Mouse (Mus musculus) midbrain, embryonic 13.5 days (tissue): ENCODE results near the gene Gm28539. TPM values are rescaled to one million over a fixed set of nuclear protein-coding genes. Genes with fewer than 3 reads are reported as not detected.
"Not testable (repeated sequence)": the region's sequence is repeated elsewhere in the genome, so short reads cannot be mapped to it uniquely, and the experiment has no call there.

ENCODE experiments used
- ATAC-seq: fragments of 200-750 bp; cut with Nextera tagmentation; 2 replicates; pipeline ENCODE4 v1.8.0; 2017; ENCODE audit warnings: mild to moderate bottlenecking, moderate TSS enrichment, moderate library complexity
- H3K27ac ChIP-seq: fragments of 300-500 bp; sonication (generic); 2 replicates; pipeline ENCODE4 v1.5.1; 2015; ENCODE audit warnings: inconsistent platforms, mild to moderate bottlenecking, moderate library complexity
- H3K27me3 ChIP-seq: fragments of 300-500 bp; sonication (generic); 2 replicates; pipeline ENCODE4 v1.6.1; 2015; ENCODE audit warnings: mild to moderate bottlenecking, inconsistent platforms
- H3K36me3 ChIP-seq: fragments of 300-500 bp; sonication (generic); 2 replicates; pipeline ENCODE4 v1.6.1; 2015; ENCODE audit warnings: mild to moderate bottlenecking, inconsistent platforms
- H3K4me1 ChIP-seq: fragments of 300-500 bp; sonication (generic); replicated peaks from 2 replicates; pipeline ENCODE4 v1.6.1; 2015; ENCODE audit warnings: inconsistent platforms
- H3K4me2 ChIP-seq: fragments of 300-500 bp; sonication (generic); replicated peaks from 2 replicates; pipeline ENCODE4 v1.6.1; 2015; ENCODE audit warnings: moderate library complexity, mild to moderate bottlenecking, inconsistent platforms
- H3K4me3 ChIP-seq: fragments of 300-500 bp; sonication (generic); replicated peaks from 2 replicates; pipeline ENCODE4 v1.5.1; 2015; ENCODE audit warnings: mild to moderate bottlenecking, inconsistent platforms
- H3K9ac ChIP-seq: fragments of 300-500 bp; sonication (generic); replicated peaks from 2 replicates; pipeline ENCODE4 v1.6.1; 2015; ENCODE audit warnings: mild to moderate bottlenecking, inconsistent platforms
- H3K9me3 ChIP-seq: fragments of 300-500 bp; sonication (generic); 2 replicates; pipeline ENCODE4 v1.6.1; 2016; ENCODE audit warnings: mild to moderate bottlenecking, inconsistent platforms
- WGBS: fragments of 180-500 bp; shearing (Covaris S2); methylation state at CpG from one replicate; pipeline ENCODE4 v1.1.7; 2015; 5-methylcytosine and 5-hydroxymethylcytosine counted together
- polyA plus RNA-seq: library from polyadenylated mRNA; unstranded; fragments of >200 nt; fragmentation: Nextera tagmentation; extraction: Ambion mirVana; gene quantifications from 2 replicates; pipeline ENCODE4 v1.2.1, GENCODE M21; 2015

Gm28539 gene
- polyA plus RNA-seq, 1 experiment from 2014 or later, result not detected

DNA sequence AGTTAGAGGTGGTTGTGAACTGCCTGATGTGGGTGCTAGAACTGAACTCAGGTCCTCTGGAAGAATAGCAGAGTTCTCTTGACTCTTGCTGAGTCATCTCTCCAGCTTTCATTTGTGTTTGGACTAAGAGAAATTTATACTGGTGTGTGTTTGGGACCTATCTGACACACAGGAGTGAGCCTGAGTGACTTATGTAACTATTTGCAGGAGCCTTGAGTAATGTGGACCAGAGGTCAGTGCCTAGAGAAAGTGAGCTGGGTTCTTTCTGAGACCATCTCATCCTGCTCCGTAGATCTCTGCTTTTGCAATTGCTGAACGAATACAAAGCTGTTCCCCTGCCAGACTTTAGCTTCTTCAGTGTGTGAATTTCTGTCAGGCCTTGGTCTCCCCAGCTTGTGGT, 85.4 kb downstream of the Gm28539 start:
- H3K36me3 ChIP-seq, result peaks cover 93% of the 10 kb centered on the region
- H3K27me3 ChIP-seq, result no peaks in the 10 kb centered on the region
- no peak for ATAC-seq
- no peaks in the 10 kb centered on the region for H3K4me1 ChIP-seq
- no peak overlapping the region for H3K27ac ChIP-seq
- no peak overlapping the region for H3K9ac ChIP-seq
- no peak overlapping the region for H3K4me3 ChIP-seq
- WGBS, result 94% methylated on average over 2 of the region's 2 CpGs
- no peak overlapping the region for H3K4me2 ChIP-seq
- H3K9me3 ChIP-seq, result no peaks in the 10 kb centered on the region

DNA sequence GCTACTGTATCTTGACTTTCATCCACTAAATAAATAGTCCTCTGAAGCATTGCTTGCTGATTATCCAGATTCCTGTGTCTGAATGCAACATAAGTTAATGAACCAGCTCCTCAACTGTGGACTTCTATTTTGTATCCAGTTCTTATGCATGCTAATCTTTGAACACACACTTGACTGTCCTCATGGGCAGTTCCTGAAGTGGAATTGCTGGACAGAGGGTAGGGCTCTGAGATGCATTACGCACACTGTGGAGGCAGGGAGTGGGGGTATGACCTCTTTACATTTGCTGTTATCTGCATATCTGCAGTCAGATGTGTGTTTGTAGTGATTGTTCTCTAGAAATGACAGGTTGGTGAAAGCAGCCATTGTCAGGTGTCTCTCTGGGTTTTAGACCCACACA, 91.6 kb downstream of the Gm28539 start:
- H3K9me3 ChIP-seq, result no peaks in the 10 kb centered on the region
- no peak overlapping the region for H3K4me3 ChIP-seq
- WGBS, result 100% methylated on average over 1 of the region's 1 CpGs
- no peak for ATAC-seq
- H3K27ac ChIP-seq, result no peak overlapping the region
- no peaks in the 10 kb centered on the region for H3K27me3 ChIP-seq
- no peak overlapping the region for H3K9ac ChIP-seq
- H3K36me3 ChIP-seq, result peaks cover 77% of the 10 kb centered on the region
- H3K4me2 ChIP-seq, result no peak overlapping the region
- no peaks in the 10 kb centered on the region for H3K4me1 ChIP-seq

GRCm38 (mm10) chr16:18938321-18939082, 102.1 kb downstream of the Gm28539 start:
- no peaks in the 10 kb centered on the region for H3K9me3 ChIP-seq
- ATAC-seq, result no peak
- no peaks in the 10 kb centered on the region for H3K27me3 ChIP-seq
- no peak overlapping the region for H3K27ac ChIP-seq
- H3K9ac ChIP-seq, result no peak overlapping the region
- WGBS, result 87% methylated on average over 5 of the region's 5 CpGs
- H3K4me3 ChIP-seq, result no peak overlapping the region
- H3K36me3 ChIP-seq, result peaks cover 67% of the 10 kb centered on the region
- H3K4me2 ChIP-seq, result no peak overlapping the region
- H3K4me1 ChIP-seq, result no peaks in the 10 kb centered on the region

GRCm38 (mm10) chr16:18943906-18944305, 107.5 kb downstream of the Gm28539 start:
- H3K4me3 ChIP-seq, result no peak overlapping the region
- H3K9ac ChIP-seq, result no peak overlapping the region
- 94% methylated on average over 6 of the region's 6 CpGs for WGBS
- no peak for ATAC-seq
- H3K9me3 ChIP-seq, result no peaks in the 10 kb centered on the region
- no peak overlapping the region for H3K27ac ChIP-seq
- H3K27me3 ChIP-seq, result no peaks in the 10 kb centered on the region
- H3K4me1 ChIP-seq, result no peaks in the 10 kb centered on the region
- peaks cover 68% of the 10 kb centered on the region for H3K36me3 ChIP-seq
- H3K4me2 ChIP-seq, result no peak overlapping the region

DNA sequence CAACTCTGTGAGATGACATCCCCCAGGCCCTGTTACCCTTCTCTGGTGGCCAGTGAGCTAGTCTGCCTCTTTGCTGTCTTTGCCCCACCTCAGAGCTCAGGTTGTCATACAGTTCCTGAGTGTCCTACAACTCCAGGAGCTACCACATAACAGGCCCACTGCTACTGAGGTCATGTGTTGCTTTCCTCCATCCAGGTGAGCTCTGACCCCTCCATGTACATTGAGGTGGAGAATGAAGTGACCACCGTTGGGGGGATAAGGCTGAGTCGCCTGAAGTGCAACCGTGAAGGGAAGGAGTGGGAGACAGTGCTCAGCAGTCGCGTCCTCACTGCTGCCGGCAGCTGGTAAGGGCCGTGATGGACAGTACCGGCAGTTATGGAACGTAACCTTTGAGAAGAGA, 112.6 kb downstream of the Gm28539 start:
- 94% methylated on average over 9 of the region's 9 CpGs for WGBS
- Histone ChIP-seq H3K9me3 (no peaks in the 10 kb centered on the region), H3K4me3 (no peak overlapping the region), H3K27me3 (no peaks in the 10 kb centered on the region), H3K9ac (no peak overlapping the region), H3K4me2 (no peak overlapping the region), H3K27ac (no peak overlapping the region), H3K4me1 (no peaks in the 10 kb centered on the region), H3K36me3 (peaks cover 90% of the 10 kb centered on the region)
- no peak for ATAC-seq

GRCm38 (mm10) chr16:18950351-18950750, 114.0 kb downstream of the Gm28539 start:
- no peaks in the 10 kb centered on the region for H3K9me3 ChIP-seq
- H3K36me3 ChIP-seq, result peaks cover 93% of the 10 kb centered on the region
- H3K9ac ChIP-seq, result no peak overlapping the region
- no peak overlapping the region for H3K4me3 ChIP-seq
- 90% methylated on average over 2 of the region's 2 CpGs for WGBS
- H3K4me1 ChIP-seq, result no peaks in the 10 kb centered on the region
- no peaks in the 10 kb centered on the region for H3K27me3 ChIP-seq
- ATAC-seq, result no peak
- no peak overlapping the region for H3K4me2 ChIP-seq
- no peak overlapping the region for H3K27ac ChIP-seq

DNA sequence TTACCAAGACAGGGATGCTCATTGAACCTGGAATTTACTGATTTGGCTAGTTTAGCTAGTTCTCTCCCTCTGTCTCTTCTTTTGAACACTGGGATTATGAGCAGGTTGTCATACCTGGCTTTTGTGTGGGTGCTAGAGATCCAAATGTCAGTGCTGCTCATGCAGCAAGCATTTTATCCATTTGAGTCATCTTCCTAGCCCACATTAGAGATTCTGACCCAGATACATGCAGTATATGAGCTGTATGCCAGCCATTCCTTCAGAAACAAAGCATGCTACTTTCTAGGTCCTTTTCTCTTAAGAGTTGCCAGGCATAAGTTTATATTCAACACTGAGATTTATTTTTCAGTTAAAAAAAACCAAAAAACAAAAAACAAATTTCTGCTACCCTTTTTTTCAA, 116.4 kb downstream of the Gm28539 start:
- Histone ChIP-seq H3K27me3 (no peaks in the 10 kb centered on the region), H3K36me3 (peaks cover 93% of the 10 kb centered on the region), H3K9me3 (no peaks in the 10 kb centered on the region), H3K9ac (no peak overlapping the region), H3K27ac (no peak overlapping the region), H3K4me1 (no peaks in the 10 kb centered on the region), H3K4me3 (no peak overlapping the region), H3K4me2 (no peak overlapping the region)
- ATAC-seq, result no peak

DNA sequence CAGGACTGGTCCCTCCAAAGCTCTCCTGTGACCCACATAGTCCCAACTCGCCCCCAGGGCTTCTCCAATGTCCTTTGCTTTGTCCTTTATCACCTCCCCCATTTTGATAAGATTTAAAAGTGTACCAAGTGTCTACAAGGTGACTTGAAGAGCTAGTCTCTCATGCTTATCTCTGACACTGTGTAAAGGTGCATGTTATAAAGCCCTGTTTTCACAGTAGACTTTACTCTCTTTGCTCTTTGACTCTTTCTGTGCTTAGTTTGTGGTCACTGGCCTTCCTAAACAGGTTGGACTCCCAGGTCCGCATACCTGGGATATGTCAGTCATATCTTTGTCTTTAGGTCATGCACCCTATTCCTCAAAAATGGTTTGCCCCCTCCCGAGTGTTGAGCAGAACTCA, 118.7 kb downstream of the Gm28539 start:
- Histone ChIP-seq H3K4me2 (no peak overlapping the region), H3K9ac (no peak overlapping the region), H3K36me3 (peaks cover 79% of the 10 kb centered on the region), H3K9me3 (peaks cover 3% of the 10 kb centered on the region), H3K27me3 (no peaks in the 10 kb centered on the region), H3K4me1 (no peaks in the 10 kb centered on the region), H3K4me3 (no peak overlapping the region), H3K27ac (no peak overlapping the region)
- WGBS, result 93% methylated on average over 3 of the region's 3 CpGs
- no peak for ATAC-seq

DNA sequence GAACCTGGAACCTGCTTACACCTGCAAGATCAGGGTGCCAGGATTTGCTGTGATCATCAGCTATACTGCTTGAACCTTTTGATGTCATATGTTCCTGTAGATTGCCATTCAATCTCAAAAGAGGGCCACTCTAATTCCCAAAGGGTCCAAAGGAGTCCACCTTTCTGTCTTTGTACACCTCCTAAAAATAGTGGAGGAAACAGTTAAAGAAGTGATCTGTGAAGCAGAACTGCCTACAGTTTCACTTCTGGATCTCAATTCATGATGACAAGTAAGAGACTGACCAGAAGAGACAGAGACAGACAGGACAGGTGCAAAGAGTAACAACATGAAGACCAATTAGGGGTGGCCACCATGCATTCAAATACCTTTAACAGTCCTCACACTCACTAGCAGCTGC, 127.1 kb downstream of the Gm28539 start:
- H3K27me3 ChIP-seq, result no peaks in the 10 kb centered on the region
- H3K4me3 ChIP-seq, result no peak overlapping the region
- no peak overlapping the region for H3K9ac ChIP-seq
- no peak overlapping the region for H3K4me2 ChIP-seq
- H3K9me3 ChIP-seq, result peaks cover 28% of the 10 kb centered on the region
- no peak for ATAC-seq
- H3K4me1 ChIP-seq, result no peaks in the 10 kb centered on the region
- peaks cover 72% of the 10 kb centered on the region for H3K36me3 ChIP-seq
- H3K27ac ChIP-seq, result no peak overlapping the region

- Histone ChIP-seq H3K4me2 (no peak overlapping the region), H3K4me3 (no peak overlapping the region), H3K27ac (no peak overlapping the region), H3K4me1 (no peaks in the 10 kb centered on the region), H3K27me3 (no peaks in the 10 kb centered on the region), H3K9me3 (peaks cover 6% of the 10 kb centered on the region; the same call in 1 of the 2 replicates), H3K36me3 (peaks cover 60% of the 10 kb centered on the region), H3K9ac (no peak overlapping the region)
- ATAC-seq, result no peak
- 96% methylated on average over 9 of the region's 9 CpGs for WGBS
Measured at GRCm38 (mm10) chr16:18969420-18970128, 133.2 kb downstream of the Gm28539 start.

GRCm38 (mm10) chr16:18970837-18971236, 134.5 kb downstream of the Gm28539 start:
- H3K4me3 ChIP-seq, result no peak overlapping the region
- peaks cover 50% of the 10 kb centered on the region for H3K36me3 ChIP-seq
- no peak for ATAC-seq

GRCm38 (mm10) chr16:18975665-18976064, 139.3 kb downstream of the Gm28539 start:
- H3K27ac ChIP-seq, H3K4me1 ChIP-seq, H3K4me2 ChIP-seq, H3K4me3 ChIP-seq, H3K9ac ChIP-seq, ATAC-seq, H3K27me3 ChIP-seq, H3K9me3 ChIP-seq: not testable (repeated sequence)
- WGBS, result 78% methylated on average over 23 of the region's 23 CpGs
- peaks cover 24% of the 10 kb centered on the region for H3K36me3 ChIP-seq

More at GRCm38 (mm10) chr16:18970837-18971236, 134.5 kb downstream of the Gm28539 start:
- Histone ChIP-seq H3K4me2 (no peak overlapping the region), H3K4me1 (no peaks in the 10 kb centered on the region), H3K27me3 (no peaks in the 10 kb centered on the region), H3K27ac (no peak overlapping the region), H3K9me3 (peaks cover 1% of the 10 kb centered on the region; the same call in 1 of the 2 replicates), H3K9ac (no peak overlapping the region)
- WGBS, result 93% methylated on average over 3 of the region's 3 CpGs
